In the genomic region with DNA sequence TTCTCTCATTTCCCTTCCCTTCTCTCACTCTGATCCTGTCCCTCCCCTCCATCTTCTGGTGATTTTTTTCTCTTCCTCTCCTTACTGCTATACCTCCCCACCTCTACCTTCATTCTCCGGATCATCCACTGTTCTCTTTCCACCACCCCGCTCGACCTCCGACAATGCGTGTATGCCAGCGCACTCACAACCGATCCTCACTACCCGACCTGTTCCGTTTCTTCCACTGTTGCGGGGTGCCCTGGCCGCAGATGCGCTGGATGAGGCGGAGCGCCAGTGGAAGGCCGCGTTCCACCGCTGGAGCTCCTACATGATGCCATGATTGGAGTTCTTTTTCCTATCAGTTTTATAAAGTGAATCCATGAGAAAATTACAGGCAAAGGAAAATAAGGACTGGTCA, we compare ENCODE assay signal across 19 mouse cellular contexts. TPM values are rescaled to one million over a fixed set of nuclear protein-coding genes. Genes with fewer than 3 reads are reported as not detected.
"Had no signal": no experiment of that assay in that cellular context is flagged by ENCODE, and none has a peak within 500 bp of the region (broad histone marks: within the 10 kb centered on the region; RNA-seq: fewer than 3 reads in every experiment).

No protein-coding gene starts in this region.

- H3K4me2 ChIP-seq: lung, embryonic 14.5 days; midbrain, embryonic 12.5 days; neural tube, embryonic 13.5 days; neural tube, embryonic 15.5 days; stomach, embryonic 15.5 days had no signal

- H3K9me3 ChIP-seq: midbrain, embryonic 10.5 days; stomach, embryonic 15.5 days had no signal

- DNase-seq: lung, adult 18-20 months; lung, embryonic 14.5 days; lung, postnatal 10 days; lung, postnatal 4 days; midbrain, embryonic 14.5 days; right cerebral cortex, postnatal 14 days; thymus, adult 2 months; thymus, postnatal 14 days; thymus, postnatal 36 days had no signal

- H3K4me1 ChIP-seq: midbrain, embryonic 10.5 days; midbrain, embryonic 12.5 days; neural tube, embryonic 13.5 days; neural tube, embryonic 15.5 days; stomach, embryonic 15.5 days had no signal

- H3K27me3 ChIP-seq: midbrain, embryonic 12.5 days; neural tube, embryonic 13.5 days; neural tube, embryonic 15.5 days; stomach, embryonic 15.5 days had no signal

- H3K36me3 ChIP-seq: midbrain, embryonic 10.5 days; midbrain, embryonic 12.5 days; neural tube, embryonic 13.5 days; stomach, embryonic 15.5 days had no signal

- H3K4me3 ChIP-seq: midbrain, embryonic 10.5 days; midbrain, embryonic 12.5 days; myocyte; neural tube, embryonic 13.5 days; neural tube, embryonic 15.5 days; stomach, embryonic 15.5 days had no signal

- H3K9ac ChIP-seq: lung, embryonic 14.5 days; midbrain, embryonic 12.5 days; neural tube, embryonic 13.5 days; neural tube, embryonic 15.5 days; stomach, embryonic 15.5 days had no signal

- H3K27ac ChIP-seq: midbrain, embryonic 10.5 days; midbrain, embryonic 12.5 days; neural tube, embryonic 13.5 days; neural tube, embryonic 15.5 days; stomach, embryonic 15.5 days; stomach, postnatal 0 days had no signal

- ATAC-seq: midbrain, embryonic 16.5 days had no signal

RNA-seq across cellular contexts. Expression of gene Lurap1l, which starts 57.1 kb away (rescaled TPM):
- total RNA-seq: megakaryocyte, adult 5-6 weeks; megakaryocyte-erythroid progenitor cell, adult 5-6 weeks had no signal
